Mouse (Mus musculus) liver, adult 2 months (tissue): ENCODE measurements around the gene H2-Aa.

ENCODE experiments used
- CTCF ChIP-seq: fragments of 200-500 bp; IDR thresholded peaks from 2 replicates; pipeline ENCODE4 v1.5.1; 2011; ENCODE audit warnings: low read depth, low read length, control low read depth
- POLR2A ChIP-seq: fragments of 200-500 bp; IDR thresholded peaks from 2 replicates; pipeline ENCODE4 v1.6.1; 2011; ENCODE audit warnings: low read length, control low read depth; ENCODE audit not compliant: insufficient read depth; ENCODE audit errors: extremely low read depth

DNA sequence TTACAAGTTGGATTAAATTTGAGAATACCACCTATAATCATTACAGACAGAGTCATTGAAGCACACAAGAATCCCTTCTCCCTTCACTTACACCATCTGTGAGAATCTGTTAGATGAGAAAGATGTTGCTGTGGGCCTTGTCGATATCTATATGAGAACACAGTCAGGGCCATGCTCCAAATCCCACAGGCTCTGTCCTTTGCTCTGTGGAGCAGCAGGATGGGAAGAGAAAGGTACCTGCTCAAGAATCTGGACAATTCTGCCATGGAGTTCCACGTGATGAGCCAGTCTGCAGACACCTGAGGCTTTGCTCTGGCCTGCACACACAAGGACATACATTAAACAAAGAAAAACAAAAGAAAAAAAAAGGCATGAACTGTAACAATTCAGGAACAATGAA is 29.1 kb upstream of the H2-Aa start:
- TF ChIP-seq CTCF (no peak), POLR2A (no peak)
